Mouse (Mus musculus): Measurements from ENCODE around the gene Cacnb4.

The Cacnb4 gene

DNA sequence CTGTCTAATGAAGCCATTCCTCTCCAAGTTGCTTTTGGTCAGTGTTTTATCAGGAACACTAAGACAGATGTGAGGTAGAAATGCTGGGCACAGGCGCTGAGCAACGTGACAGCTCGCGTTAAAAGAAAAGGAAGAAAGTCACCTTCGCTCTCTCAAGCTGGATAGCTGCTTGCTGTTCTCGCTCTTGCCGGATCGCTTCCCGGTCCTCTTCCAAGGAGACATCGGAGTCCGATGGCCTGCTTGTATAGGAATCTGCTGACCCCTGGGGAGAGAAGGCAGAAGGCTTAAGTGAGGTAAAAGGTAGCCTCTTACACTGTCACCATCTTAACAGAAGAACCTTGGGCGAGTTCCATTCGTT lies 199.1 kb downstream of the Cacnb4 start:
- POLR2A ChIA-PET, result interaction anchor here in 1 of 4 experiments (1.0 to 1.6 kb wide), 2 partner anchors 28 to 53 kb away, joined by 4 to 5 read pairs; partner anchors contain the start of gene Arl5a
- CTCF ChIA-PET, result no interaction called here

DNA sequence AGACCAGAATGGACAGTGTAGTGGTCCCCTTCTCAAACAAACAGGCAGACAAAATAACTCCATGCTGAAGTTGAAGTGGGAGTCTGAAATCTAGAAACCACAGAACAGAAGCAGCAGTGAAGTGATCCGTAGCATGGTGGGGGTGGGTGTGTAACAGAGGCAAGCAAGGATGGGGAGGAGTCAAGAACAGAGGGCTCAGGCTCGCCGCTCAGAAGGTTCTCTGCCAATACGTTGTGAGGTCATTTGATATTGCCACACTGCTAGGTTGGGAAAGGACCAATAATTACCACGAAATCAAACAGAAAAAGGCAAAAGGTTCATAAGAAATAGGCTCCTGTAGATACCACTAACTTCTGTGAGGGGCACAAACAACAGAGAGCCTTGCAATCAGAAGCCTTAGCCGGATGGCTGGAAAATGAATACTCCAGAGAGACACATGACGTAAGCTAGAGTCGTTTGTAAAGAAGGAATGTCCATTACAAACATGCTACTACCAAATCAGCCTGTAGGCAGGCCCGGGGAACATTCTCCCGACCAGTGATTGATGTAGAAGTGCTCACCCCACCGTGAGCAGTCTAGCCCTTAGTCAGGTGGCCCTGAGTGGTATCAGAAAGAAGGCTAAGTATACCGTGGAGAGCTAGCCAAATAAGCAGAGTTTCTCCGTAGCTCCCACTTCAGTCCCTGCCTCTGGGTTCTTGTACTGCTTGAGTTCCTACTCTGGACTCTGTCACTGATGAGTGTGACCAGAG lies 199.7 kb downstream of the Cacnb4 start:
- ChIA-PET CTCF (no interaction called here), POLR2A (interaction anchor here in 1 of 4 experiments (0.7 to 1.6 kb wide), 3 partner anchors 29 to 1684 kb away, joined by 3 to 5 read pairs (median 4); partner anchors contain the start of gene Arl5a)

DNA sequence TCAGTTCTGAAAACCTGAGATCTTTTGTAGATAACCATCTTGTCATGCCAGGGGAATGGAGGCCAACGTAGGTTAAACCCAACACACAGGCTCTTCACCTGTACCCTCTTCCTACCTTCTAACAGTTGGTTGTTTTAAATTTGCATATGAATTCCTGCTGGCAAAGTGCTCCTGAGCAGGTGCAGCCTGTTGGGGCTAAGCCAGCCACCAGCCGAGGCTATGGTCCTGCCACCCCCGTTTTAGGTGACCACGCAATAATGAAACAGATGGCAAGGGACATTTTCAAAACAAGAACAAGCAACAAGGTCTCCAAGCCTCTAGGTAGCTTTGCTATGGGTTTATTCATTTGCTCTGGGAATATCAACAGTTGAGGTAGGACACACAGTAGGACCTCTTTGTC lies 200.8 kb downstream of the Cacnb4 start:
- POLR2A ChIA-PET, result no interaction called here
- CTCF ChIA-PET, result no interaction called here

DNA sequence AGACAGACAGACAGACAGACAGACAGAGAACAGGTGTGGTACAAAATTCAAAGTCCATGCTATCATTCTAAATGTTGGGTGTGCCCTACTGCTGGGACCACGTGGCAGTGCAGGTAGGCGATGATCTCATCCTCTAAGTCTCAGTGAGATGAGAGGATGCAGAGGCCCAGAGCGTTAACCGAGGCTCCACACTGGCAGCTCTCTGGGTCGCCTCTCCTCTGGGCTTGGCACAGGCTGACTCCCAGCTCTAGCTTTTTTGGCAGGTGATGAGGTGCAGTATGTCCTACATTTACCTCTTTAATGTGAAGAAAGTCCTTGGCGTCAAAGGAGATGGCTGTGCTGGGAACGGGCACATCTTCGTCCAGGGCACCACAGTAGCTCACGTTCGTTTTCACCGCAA lies 202.1 kb downstream of the Cacnb4 start:
- CTCF ChIA-PET, result no interaction called here

DNA sequence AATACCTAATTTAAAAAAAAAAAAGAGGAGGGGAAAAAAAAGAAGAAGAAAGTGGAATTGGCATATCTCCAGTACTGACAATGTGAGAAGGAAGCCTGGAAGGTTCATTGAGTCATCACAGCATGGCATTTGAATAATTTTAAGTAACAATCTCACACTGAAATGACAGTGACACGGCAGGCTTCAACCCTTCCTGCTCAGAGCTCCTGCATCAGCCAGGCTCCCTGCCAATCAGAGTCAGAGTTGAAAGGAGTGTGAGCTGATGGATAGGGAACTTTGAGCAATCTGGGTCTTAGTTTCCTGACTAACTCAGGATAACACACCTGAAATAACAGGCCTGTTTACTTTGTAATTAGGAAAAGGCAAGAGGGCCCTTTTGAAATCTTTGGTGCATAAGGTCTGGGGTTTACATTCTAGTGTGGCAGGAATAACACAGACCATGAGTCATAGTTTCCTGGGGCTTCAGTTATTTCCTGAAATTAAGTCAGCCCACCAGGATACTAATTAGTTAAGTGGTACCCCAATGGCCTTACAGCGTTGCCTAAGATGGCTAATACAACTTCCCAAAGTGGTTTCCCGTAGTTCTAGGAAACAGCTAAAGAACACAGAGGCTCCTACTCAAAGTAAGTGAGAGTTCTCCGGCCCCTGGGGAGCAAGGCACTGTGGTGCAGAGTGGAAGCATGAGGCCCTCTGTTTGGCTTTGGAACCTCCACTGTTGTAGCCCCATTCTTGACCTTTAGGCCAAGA lies 204.9 kb downstream of the Cacnb4 start:
- ChIA-PET POLR2A (no interaction called here), CTCF (no interaction called here)

More for the DNA sequence above, 202.1 kb downstream of the Cacnb4 start:
- POLR2A ChIA-PET, result no interaction called here

DNA sequence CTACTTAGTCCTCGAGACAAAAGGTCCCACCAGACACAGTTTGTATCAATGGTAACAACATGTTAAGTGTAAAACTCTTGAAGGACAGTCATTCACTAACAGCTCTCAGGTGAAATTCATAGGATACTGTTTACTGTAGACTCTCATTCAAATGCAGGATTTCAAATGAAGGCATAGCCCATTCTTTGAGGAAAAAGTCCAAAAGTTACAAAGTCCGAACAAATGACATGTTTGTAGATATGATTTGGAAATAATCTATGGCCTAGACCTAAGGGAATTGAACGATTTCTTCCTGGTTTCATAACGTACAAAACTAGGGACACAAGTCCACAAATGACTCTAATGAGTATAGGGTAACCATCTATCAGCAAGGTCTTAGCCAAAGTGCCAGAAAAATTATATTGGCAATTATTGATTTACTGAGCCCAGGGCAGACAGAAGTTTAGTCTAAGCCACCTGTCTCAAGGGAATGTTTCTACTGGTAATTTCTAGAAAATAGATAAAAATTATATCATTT lies 206.5 kb downstream of the Cacnb4 start:
- POLR2A ChIA-PET, result no interaction called here
- CTCF ChIA-PET, result no interaction called here

DNA sequence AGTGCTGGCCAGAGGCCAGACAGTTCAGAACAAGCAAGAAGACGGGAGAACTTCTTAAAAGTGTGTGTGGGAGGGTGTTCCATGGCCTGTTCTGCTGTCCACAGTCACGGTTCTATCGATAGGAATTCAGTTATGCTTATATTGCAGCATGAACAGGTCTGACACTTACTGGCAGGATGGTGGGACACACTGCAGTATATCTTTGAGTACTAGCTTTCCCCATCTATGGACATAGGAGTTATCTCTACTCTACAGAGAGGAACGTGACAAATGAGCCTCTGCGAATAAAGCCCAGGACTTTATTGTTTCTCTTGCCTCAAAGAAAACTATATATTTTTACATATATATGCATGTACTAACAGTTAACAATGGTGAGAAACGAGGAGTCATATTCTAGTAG lies 209.0 kb downstream of the Cacnb4 start:
- ChIA-PET POLR2A (no interaction called here), CTCF (no interaction called here)

DNA sequence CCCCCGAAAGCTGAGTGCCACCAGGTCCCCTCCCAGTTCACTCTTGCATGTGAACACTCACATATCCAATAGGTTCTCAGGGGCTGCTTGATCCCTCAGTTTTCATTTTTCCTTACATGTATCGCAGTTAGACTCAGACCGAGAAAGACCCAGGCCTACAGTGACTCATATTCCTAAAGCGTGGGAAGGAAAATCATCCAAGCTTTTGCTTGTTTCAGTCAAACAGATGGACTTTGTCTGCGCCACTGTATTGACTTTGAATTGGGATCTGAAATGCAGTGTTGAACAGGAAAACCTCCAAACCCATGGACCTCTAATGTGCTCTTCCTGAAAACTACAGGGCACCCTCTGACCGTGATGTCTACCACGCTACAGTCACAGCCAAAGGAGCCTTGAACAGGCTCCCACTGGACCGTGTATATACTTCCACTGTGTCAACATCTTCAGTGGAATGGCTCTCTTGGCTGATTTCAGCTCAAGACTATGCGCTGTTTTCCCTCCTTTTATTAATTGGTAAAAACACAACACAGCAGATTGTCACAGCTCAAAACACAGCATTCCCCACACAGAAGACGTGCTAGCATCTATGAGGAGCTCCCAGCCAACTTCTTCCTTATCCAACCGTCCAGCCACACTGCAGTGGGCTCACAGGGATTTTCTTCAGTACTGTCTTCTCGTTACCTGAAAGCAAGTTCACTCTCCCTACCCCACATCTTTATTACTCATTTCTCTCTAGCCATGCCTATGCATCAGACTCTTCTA lies 215.2 kb downstream of the Cacnb4 start:
- CTCF ChIA-PET, result no interaction called here
- POLR2A ChIA-PET, result interaction anchor here in 1 of 4 experiments (1.7 kb wide), 1 partner anchor 36 kb away, joined by 4 read pairs; the partner anchor contains the start of gene Arl5a

DNA sequence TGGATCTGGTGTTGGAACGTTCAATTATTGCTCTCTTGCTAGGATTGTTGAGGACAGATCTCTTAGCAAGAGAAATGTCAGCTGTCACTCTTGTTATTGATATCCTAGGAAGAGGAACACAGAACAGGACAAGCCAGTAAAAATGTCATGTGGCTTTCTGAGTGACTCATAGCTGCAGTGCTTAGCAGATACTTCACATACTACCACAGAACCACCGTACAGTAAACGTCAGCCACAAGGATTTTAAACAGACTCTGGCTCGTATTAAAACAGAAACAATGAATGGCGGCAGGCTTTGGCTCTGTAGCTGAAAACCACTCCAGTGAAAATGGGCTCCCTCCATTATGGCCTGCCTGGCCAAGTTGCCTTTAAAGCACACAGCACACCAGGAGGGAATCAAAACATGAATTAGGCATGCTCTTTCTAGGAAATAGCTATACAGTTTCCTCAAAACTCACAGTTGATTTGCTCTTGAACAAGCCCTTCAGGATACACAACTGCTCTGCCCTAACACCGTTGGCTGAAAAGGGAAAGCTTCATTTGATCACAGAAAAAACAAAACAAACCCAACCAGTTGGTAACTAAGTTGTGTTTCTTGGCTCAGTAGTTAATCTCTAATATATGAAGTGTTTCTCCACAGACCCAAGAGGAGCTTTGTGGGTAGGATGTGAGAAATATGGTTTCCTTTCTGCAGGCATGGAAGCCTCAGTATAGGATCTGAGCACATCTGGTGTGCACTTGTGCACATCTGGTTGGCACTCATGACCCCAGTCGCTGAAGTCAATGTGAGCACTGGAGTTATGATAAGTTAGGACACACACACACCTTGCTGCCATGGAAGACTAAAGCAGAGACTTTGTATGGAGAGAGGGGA lies 220.8 kb downstream of the Cacnb4 start:
- CTCF ChIA-PET, result no interaction called here
- POLR2A ChIA-PET, result interaction anchor here in 1 of 4 experiments (1.2 kb wide), 1 partner anchor 31 kb away, joined by 3 read pairs; the partner anchor contains the start of gene Arl5a

DNA sequence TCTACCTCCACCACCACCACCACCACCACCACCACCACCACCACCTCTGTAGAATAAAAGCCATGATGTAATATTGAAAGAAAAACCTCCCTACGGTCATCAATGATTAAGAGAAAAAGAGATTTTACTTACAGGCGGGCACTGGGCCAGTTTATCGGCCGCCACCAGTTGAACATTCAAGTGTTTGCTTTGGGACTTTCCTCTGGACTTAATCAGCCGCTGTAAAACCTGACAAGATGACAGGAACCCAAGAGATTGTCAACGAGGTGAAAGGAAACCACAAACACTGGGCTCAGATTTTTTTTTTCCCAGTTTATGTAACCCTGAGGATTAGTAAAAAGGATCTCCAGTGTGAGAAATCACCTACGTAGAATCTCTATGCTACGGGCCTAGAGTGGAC lies 226.8 kb downstream of the Cacnb4 start:
- CTCF ChIA-PET, result interaction anchor here in 1 of 4 experiments (1.2 kb wide), 1 partner anchor 141 kb away, joined by 3 read pairs; no protein-coding TSS in a partner anchor

DNA sequence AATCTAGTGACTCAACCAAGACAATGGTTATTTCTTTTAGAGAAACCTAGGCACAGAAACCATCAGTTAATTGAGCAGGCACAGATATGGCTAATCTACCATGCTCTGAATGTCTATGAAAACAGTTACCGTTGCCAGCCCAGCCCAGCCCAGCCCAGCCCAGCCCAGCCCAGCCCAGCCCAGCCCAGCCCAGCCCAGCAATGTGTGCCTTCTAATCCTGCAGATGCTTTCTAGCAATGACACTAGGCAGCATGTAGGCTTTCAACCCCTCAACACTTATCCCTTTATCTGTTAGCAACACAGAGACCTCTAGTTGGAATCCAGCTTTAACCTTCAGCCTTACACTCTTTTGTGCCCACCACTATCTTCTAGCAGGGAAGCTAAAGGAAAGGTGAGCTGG lies 227.7 kb downstream of the Cacnb4 start:
- CTCF ChIA-PET, result interaction anchor here in 1 of 4 experiments (1.2 kb wide), 1 partner anchor 142 kb away, joined by 3 read pairs; no protein-coding TSS in a partner anchor

More for the DNA sequence above, 226.8 kb downstream of the Cacnb4 start:
- POLR2A ChIA-PET, result interaction anchor here in 1 of 4 experiments (1.4 kb wide), 1 partner anchor 25 kb away, joined by 4 read pairs; the partner anchor contains the start of gene Arl5a

DNA sequence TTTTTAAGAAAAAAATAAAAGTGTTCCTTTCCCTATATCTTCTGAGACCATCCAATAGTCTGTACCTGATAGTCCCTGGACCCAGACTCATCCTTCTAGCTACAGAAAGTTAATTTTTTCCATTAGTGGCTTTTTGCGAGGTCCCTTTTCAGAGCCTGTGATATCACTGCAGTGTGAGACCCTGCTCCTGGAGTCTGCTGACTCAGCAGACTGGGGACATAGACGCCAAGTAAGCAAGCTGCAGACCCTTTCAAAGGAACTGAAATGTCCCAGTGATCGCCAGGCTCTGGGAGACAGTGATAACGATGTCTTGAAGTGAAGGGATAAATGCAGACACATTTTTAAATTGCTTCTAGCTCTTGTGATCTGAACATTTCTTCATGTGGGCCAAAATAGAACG lies 230.0 kb downstream of the Cacnb4 start:
- POLR2A ChIA-PET, result interaction anchor here in 1 of 4 experiments (0.6 kb wide), 1 partner anchor 169 kb away, joined by 3 read pairs; no protein-coding TSS in a partner anchor
- CTCF ChIA-PET, result no interaction called here

More for the DNA sequence above, 227.7 kb downstream of the Cacnb4 start:
- POLR2A ChIA-PET, result interaction anchor here in 1 of 4 experiments (0.7 kb wide), 1 partner anchor 24 kb away, joined by 3 read pairs; the partner anchor contains the start of gene Arl5a

DNA sequence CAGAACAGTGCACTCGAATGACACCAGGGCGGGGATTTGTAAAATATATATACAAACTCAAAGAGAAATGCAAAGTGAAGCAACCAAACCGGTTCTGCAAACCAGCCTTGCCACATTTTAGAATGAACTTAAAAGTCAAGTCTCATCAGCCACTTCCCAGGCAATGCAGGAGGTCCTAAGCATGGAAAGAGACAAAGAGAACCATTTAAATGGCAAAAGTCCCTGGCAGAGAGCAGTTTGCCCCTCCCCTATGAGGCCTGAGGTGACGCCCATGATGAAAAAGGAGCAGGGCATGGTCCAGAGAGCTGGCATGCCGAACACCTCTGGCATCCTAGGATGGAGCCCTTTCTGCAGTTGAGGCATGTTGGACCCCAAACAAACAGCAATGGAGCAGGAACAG lies 234.5 kb downstream of the Cacnb4 start:
- CTCF ChIA-PET, result interaction anchor here in 1 of 4 experiments (0.6 kb wide), 1 partner anchor 19 kb away, joined by 4 read pairs; no protein-coding TSS in a partner anchor
- POLR2A ChIA-PET, result interaction anchor here in 2 of 4 experiments (1.0 kb wide), 2 partner anchors 17 kb away, joined by 3 read pairs; partner anchors contain the start of gene Arl5a (in 2 of the 2)

DNA sequence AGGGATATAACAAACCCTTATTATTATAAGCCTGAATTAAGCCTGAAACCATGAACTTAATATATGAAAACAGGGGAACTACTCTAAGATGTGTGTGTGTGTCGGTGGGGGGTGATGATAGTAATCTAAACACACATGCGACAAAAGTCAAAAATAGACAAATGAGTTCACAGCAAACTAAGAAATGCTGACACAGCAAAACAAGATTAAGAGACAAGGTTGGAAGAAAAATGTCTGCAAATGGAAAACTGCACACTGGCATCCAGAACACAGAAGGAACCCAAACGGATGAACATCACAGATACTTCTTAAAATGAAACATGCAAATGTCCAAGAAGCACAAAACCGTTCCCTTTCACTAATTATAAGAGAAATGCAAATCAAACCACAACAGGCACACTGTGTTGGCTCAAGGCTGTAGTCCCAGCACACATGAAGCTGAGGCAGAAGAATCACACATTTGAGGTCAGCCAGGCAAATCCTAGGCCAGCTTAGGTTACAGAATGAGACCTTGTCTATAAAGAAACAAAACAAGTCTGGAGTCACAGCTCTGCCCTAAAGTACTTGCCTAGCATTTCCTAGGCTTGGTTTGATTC lies 236.1 kb downstream of the Cacnb4 start:
- POLR2A ChIA-PET, result no interaction called here
- CTCF ChIA-PET, result no interaction called here

DNA sequence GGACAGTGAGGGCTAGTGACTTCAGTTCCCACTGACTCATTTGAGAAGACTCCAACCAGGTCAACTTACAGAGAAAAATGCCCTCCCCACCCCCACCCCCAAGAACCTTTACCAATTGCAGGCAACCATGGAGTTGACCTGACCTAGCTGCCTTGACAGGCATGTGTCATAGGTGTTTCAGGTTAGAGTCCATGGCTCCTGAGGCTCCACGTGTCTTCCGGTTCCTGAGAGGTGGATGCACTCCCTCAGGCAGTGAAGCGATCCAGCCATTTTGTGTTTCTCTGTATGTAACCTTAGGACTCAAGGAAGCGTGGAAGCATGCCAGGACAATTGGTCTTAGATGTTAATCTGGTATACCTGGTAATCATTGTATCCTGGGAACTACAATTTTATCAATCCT lies 238.2 kb downstream of the Cacnb4 start:
- ChIA-PET CTCF (no interaction called here), POLR2A (interaction anchor here in 2 of 4 experiments (0.6 to 0.7 kb wide), 2 partner anchors 24 to 865 kb away, joined by 4 read pairs; no protein-coding TSS in a partner anchor)

DNA sequence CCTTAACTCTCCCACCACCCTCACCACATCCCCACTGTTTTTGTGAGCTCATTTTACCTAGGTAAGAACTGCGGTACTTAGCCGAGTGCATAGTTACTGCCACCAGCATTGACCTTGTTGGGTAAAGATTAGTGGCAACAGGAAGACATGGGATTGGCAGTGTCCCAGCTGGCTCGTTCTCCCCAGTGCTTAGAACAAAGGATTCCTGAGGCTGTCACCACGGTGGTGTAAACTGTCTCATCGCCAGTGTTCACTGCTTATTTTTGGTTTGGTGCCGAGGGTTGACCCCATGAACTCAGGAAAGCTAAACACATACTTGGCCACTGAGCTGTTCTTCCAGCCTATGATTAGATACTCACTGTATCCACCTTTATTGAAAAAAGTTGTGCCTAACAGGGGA lies 238.6 kb downstream of the Cacnb4 start:
- CTCF ChIA-PET, result no interaction called here

DNA sequence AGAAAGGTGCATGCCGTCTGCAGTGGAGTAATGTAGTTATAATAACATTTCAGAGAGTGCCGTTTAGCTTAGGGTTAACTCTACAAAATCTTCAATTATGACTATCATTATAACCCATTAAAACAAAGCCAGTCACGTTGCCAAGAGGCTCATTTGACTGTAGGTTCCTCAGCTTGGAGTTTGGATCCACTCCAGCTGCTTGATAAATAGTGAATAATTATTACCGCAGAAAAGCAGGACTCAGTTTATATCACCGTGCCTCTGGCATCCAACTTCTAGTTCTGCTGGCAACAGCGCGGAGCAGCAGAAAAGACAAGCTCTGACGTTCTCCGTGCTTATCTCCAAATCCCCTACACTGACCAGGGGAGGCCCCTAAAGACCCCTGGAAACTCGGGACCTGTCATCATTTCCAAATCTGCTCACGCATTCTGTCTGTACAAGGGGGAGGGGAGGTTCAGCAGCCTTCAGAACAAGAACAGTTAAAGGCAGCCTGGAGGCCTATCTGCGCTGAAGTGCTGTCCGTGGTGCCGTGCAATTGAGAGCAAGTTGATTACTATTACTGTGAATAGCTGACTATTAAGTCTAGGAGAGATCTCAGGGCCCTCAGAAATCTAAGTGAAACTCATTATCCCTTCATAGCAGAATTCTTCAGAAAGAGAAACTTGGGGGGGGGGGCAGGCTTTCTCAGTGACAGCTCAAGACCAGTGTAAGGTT lies 240.6 kb downstream of the Cacnb4 start:
- ChIA-PET CTCF (interaction anchor here in 1 of 4 experiments (0.5 kb wide), 1 partner anchor 648 kb away, joined by 3 read pairs; no protein-coding TSS in a partner anchor), POLR2A (interaction anchor here in 2 of 4 experiments (0.6 to 1.5 kb wide), 2 partner anchors 11 to 207 kb away, joined by 4 to 17 read pairs; partner anchors contain the start of gene Arl5a (in 1 of the 2))

More for the DNA sequence above, 238.6 kb downstream of the Cacnb4 start:
- POLR2A ChIA-PET, result interaction anchor here in 2 of 4 experiments (0.7 to 0.9 kb wide), 2 partner anchors 13 to 865 kb away, joined by 3 to 4 read pairs; partner anchors contain the start of gene Arl5a (in 1 of the 2)
